Mouse (Mus musculus) cerebellum, postnatal 10 days (tissue): Measurements from ENCODE around the gene Zdhhc9.
"Not testable (repeated sequence)": the region's sequence is repeated elsewhere in the genome, so short reads cannot be mapped to it uniquely, and the experiment has no call there.

Source experiments
- DNase-seq, 2 experiments: peaks; one replicate each; pipeline ENCODE4 v3.0.0; 2021; ENCODE audit warnings: mixed read lengths in 2 of 2

The Zdhhc9 gene

GRCm38 (mm10) chrX:48208519-48209185 is at the start of gene Zdhhc9:
Gene Zdhhc9, minus strand, starts transcription at chrX:48208878.
- DNase-seq = peak; percentile 94

- DNase-seq = peak; percentile 12 to 20
Observed at GRCm38 (mm10) chrX:48257011-48257410, 48.3 kb upstream of the Zdhhc9 start.

- DNase-seq = peak; percentile 97 to 98
Observed at GRCm38 (mm10) chrX:48256468-48257007, 47.9 kb upstream of the Zdhhc9 start, which contains the start of gene Utp14a. Gene Utp14a, plus strand, starts transcription at chrX:48256862.

- peak; percentile 31 to 36 for DNase-seq
Observed at GRCm38 (mm10) chrX:48255830-48256428, 47.3 kb upstream of the Zdhhc9 start.

GRCm38 (mm10) chrX:48234417-48234816 is 25.7 kb upstream of the Zdhhc9 start:
- no peak for DNase-seq

- no peak for DNase-seq
Observed at GRCm38 (mm10) chrX:48226225-48226624, 17.5 kb upstream of the Zdhhc9 start.

GRCm38 (mm10) chrX:48222706-48223105 is 14.0 kb upstream of the Zdhhc9 start:
- DNase-seq = no peak

GRCm38 (mm10) chrX:48219468-48219867 is 10.8 kb upstream of the Zdhhc9 start:
- no peak for DNase-seq

- DNase-seq = not testable (repeated sequence)
Observed at GRCm38 (mm10) chrX:48209746-48210145, 1.1 kb upstream of the Zdhhc9 start.

- DNase-seq = peak; percentile 69 to 71
Observed at GRCm38 (mm10) chrX:48207761-48208487, 754 bp downstream of the Zdhhc9 start.

- DNase-seq = no peak
Observed at GRCm38 (mm10) chrX:48204469-48204868, 4.2 kb downstream of the Zdhhc9 start.

- DNase-seq = peak; percentile 61 to 62
Observed at GRCm38 (mm10) chrX:48203763-48204162, 4.9 kb downstream of the Zdhhc9 start.

GRCm38 (mm10) chrX:48202995-48203394 is 5.7 kb downstream of the Zdhhc9 start:
- no peak for DNase-seq

- DNase-seq = peak; percentile 15 to 19
Observed at GRCm38 (mm10) chrX:48202436-48202835, 6.2 kb downstream of the Zdhhc9 start.

GRCm38 (mm10) chrX:48201973-48202372 is 6.7 kb downstream of the Zdhhc9 start:
- DNase-seq = no peak

GRCm38 (mm10) chrX:48200699-48201098 is 8.0 kb downstream of the Zdhhc9 start:
- no peak for DNase-seq

- DNase-seq = peak in 1 of 2 experiments; percentile 18
Observed at GRCm38 (mm10) chrX:48199026-48199425, 9.7 kb downstream of the Zdhhc9 start.

GRCm38 (mm10) chrX:48197856-48198255 is 10.8 kb downstream of the Zdhhc9 start:
- DNase-seq = no peak

- DNase-seq = peak; percentile 33 to 37
Observed at GRCm38 (mm10) chrX:48193235-48194152, 15.2 kb downstream of the Zdhhc9 start.

GRCm38 (mm10) chrX:48191261-48191660 is 17.4 kb downstream of the Zdhhc9 start:
- no peak for DNase-seq

GRCm38 (mm10) chrX:48184703-48185102 is 24.0 kb downstream of the Zdhhc9 start:
- no peak for DNase-seq

- no peak for DNase-seq
Observed at GRCm38 (mm10) chrX:48181844-48182243, 26.8 kb downstream of the Zdhhc9 start.
